Mouse (Mus musculus): ENCODE data around the gene Gnb1l.
A peak's percentile ranks its signal among the peaks of the same experiment; 100 is the strongest.
"Not testable (repeated sequence)": the region's sequence is repeated elsewhere in the genome, so short reads cannot be mapped to it uniquely, and the experiment has no call there.

Gnb1l gene

GRCm38 (mm10) chr16:18483839-18484238 lies 14.7 kb upstream of the Gnb1l start:
- DNase-seq (ENCODE audit: low spot score in 2 of 2): no peak

DNA sequence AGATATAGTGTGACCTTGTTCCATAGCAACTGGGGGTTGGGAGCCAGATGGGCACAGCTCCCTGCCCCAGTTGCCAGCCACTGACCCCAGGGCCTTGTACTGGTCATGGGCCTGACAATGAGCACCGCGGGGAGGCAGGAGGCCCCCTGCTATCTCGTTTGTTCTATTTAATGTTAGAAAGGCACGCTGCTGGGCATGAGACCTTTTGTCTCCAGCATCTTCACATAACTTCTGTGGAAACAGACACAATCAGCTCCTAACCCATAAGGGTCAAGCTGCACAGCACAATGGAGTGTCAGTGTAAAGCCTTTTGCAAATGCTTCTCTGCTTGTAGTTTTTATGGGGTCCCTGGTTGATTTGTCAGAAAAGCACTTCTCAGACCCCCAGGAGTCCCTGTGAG lies 14.1 kb upstream of the Gnb1l start:
- no peak for DNase-seq (ENCODE audit: low spot score in 2 of 2)

- no peak for DNase-seq (ENCODE audit: low spot score in 2 of 2)
Observed at GRCm38 (mm10) chr16:18484794-18485435, 13.6 kb upstream of the Gnb1l start.

DNA sequence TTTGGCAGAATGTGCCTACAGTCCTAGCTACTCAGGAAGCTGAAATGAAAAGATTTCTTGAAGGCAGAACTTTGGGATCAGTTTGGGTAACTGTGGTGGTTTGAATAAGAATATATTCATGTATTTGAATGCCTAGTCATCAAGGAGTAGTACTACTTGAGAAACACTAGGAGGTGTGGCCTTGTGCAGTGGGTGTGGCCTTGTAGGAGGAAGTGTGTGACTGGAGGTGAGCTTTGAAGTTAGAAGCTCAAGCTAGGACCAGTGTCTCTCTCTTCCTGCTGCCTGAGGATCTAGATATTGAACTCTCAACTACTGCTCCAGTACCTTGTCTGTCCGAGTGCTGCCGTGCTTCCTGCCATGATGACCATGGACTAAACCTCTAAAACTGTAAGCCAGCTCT lies 12.4 kb upstream of the Gnb1l start:
- DNase-seq (ENCODE audit: low spot score in 2 of 2): no peak

DNA sequence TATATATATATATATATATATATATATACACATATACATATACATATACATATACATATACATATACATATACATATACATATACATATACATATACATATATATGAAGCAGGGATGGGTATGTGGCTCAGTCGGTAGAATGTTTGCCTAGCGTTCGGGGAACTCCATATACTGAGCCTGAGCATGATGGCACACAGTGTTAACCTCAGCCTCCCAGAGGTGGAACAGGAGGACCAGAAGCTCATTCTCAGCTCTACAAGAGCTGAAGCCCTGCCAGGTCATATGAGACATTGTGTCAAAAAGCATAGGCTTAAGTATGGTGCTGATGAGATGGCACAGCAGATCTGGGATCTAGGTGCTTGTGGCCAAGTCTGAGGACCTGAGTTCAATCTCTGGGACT lies 8.2 kb upstream of the Gnb1l start:
- no peak for DNase-seq (ENCODE audit: low spot score in 2 of 2)

GRCm38 (mm10) chr16:18490894-18491293 lies 7.6 kb upstream of the Gnb1l start:
- DNase-seq (ENCODE audit: low spot score in 2 of 2): no peak

DNA sequence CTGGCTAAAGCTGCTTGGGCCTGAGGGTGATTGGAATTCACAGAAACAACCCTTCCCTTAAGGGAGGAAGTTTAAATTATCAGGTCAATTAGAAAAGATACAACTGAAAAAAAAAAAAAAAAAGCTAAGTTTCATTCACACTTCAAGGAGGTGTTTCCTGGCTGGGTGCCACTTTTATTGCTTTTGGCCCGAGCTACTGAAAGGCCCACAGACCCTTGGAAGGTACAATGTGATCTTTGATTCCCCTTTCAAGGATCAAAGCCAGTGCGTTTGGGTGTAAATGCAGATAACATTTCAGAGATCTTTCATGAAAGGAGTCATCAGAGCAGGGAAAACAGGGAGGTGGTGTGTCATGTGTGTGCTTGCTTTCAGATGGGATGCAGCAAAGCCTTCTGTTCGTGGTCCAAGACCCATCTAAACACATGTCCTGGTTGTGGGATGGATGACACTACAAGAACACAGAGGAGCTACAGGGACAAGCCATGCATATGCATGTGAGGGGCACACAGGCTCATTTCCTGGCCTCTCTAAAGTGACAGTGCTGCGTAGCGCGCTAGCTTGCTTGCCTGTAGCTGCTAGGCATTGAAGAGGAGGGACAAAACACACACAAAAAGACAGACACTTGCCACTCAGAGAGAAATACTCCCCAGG lies 523 bp upstream of the Gnb1l start:
- DNase-seq (ENCODE audit: low spot score in 2 of 2): peak; percentile 33 to 59

GRCm38 (mm10) chr16:18498996-18499395 lies 483 bp downstream of the Gnb1l start:
- peak; percentile 22 to 40 for DNase-seq (ENCODE audit: low spot score in 2 of 2)

GRCm38 (mm10) chr16:18501531-18501930 lies 3.0 kb downstream of the Gnb1l start:
- DNase-seq (ENCODE audit: low spot score in 2 of 2): no peak

GRCm38 (mm10) chr16:18503566-18504342 lies 5.2 kb downstream of the Gnb1l start:
- no peak for DNase-seq (ENCODE audit: low spot score in 2 of 2)

- no peak for DNase-seq (ENCODE audit: low spot score in 2 of 2)
Observed at GRCm38 (mm10) chr16:18506524-18507199, 8.1 kb downstream of the Gnb1l start.

DNA sequence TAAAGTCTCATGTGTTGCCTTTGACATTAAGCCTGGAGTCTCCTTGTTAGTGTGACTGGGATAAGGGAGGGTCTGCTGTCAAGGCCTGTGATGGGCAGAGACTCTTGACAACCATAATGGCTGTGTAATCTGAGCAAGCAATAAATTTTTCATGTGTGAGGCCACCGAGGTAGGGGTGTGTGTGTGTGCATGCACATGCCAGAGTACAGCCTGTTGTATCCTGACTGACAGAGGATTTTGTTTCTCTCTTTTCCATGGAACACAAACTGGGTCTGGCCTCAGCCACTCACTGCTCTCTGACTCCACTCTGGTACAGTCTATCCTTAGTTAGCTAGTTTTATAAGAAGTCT lies 8.7 kb downstream of the Gnb1l start:
- DNase-seq (ENCODE audit: low spot score in 2 of 2): no peak

DNA sequence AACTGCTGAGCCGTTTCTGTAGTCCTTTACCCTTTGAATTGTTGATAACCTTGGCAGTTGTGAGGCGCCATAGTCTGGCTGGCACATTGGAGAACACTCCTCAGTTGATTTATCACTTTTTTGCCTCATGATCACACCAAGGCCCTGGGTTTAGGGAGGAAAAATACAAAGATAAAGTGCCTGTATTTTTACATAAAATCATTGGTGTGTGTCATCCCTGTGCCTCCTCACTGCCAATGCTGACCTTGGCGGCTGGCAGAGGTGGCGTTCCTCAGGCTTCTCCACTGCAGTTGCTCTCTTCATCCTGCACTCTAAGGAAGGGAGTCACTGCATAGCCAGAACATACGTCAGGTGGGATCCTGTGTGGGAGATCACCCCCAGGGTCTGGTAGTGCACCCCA lies 13.2 kb downstream of the Gnb1l start:
- no peak for DNase-seq (ENCODE audit: low spot score in 2 of 2)

DNA sequence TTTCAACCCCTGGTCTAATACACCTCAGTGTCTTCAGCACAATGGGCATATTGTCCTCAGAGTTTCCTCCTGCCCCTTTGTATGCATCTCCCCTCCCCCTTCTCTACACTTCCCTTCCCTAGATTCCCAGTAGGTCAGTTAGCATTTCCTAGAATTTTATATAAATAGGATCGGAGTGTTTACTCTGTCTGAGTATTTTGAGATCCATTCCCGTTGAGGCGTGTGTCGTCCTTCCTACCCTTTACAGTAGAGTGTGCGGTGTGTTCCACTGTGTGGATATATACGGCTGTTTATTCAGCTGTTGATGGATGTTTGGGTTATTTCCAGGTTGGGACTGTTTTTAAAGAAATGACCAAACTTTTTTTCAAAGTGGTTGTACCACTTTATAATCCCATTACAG lies 15.0 kb downstream of the Gnb1l start:
- no peak for DNase-seq (ENCODE audit: low spot score in 2 of 2)

- peak; percentile 45 to 57 for DNase-seq (ENCODE audit: low spot score in 2 of 2)
Observed at GRCm38 (mm10) chr16:18518091-18518490, 19.6 kb downstream of the Gnb1l start.

DNA sequence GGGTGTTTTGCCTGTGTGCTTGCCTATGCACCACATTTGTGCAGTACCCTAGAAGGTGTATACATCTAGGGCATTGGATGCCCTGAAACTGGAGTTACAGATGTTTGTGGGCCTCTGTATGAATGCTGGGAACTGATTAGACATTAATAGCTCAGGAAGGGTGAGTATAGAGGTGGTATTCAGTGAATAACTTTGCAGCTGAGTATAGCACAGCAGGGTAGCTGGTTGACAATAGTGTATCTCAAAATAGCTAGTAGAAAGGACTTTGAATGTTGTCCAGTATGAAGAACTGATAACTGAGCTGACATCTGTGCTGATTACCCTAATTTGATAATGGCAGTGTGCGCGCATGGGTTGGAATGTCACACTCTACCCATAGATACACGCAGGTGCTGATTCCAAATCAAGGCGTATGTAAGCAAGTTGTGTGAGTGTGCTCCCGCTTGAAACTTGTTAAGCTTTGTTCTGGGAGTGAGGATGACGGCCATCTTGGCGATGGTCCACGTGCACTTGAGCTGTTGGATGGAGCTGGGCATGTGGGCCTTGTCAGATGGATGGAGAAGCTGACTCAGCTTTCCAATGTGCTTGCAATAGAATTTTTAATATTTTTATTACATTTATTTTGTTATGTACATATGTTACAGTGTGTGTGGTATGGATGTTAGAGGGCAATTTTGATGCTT lies 25.2 kb downstream of the Gnb1l start:
- DNase-seq (ENCODE audit: low spot score in 2 of 2): no peak

DNA sequence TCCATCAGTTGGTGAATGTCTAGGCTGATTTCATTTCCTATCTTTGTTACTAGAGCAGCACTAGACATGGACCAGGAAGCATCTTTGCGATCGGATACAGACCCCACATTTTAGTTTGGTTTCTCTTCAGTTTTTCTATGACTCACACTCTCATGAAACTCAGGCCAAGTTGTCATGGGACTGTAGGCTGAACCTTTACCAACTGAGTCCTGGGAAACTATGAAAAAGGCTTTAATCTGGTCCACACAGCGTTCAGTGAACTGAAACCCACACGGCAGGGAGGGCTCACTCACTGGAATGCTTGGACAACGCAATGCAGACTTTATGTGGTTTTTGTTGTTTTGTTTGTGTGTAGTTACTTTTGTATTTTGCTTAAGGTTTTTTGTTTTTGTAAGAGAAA lies 30.1 kb downstream of the Gnb1l start:
- DNase-seq (ENCODE audit: low spot score in 2 of 2): no peak

- not testable (repeated sequence) for DNase-seq (ENCODE audit: low spot score in 2 of 2)
Observed at GRCm38 (mm10) chr16:18533061-18533460, 34.5 kb downstream of the Gnb1l start.

GRCm38 (mm10) chr16:18537407-18537990 lies 39.0 kb downstream of the Gnb1l start:
- DNase-seq (ENCODE audit: low spot score in 2 of 2): no peak

GRCm38 (mm10) chr16:18539281-18539680 lies 40.8 kb downstream of the Gnb1l start:
- DNase-seq (ENCODE audit: low spot score in 2 of 2): no peak

- DNase-seq (ENCODE audit: low spot score in 2 of 2): no peak
Observed at GRCm38 (mm10) chr16:18543151-18543829, 44.8 kb downstream of the Gnb1l start.
